Mouse (Mus musculus) lung, adult 2 months (tissue): ENCODE data around the gene Cacna1c.

ENCODE experiments used
- CTCF ChIP-seq: fragments of 200-500 bp; IDR thresholded peaks from 2 replicates; pipeline ENCODE4 v1.5.1; 2011; ENCODE audit warnings: mild to moderate bottlenecking, low read length, control low read depth; ENCODE audit not compliant: insufficient read depth
- POLR2A ChIP-seq: fragments of 200-500 bp; IDR thresholded peaks from 2 replicates; pipeline ENCODE4 v1.6.1; 2011; ENCODE audit warnings: low read depth, mild to moderate bottlenecking, control low read depth, low read length, borderline replicate concordance; ENCODE audit errors: extremely low read depth

DNA sequence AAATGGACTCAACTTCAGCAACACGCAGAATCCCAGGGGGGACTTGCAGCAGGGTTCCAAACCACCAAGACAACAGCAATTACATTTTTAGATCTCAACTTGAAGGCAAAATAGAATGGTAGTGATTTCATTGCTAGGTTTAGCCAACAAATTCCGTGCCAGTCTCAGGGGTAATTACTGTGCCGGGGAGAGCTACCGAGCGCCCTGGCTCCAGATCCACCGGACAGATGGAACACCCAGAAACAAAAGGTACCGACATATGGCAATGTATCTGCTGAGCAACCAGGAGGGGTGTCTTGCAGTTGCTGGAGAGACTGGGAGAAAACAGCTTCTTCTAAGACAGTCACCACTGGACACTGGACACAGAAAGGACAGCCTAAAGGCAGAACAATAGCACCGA is 442.4 kb downstream of the Cacna1c start:
- TF ChIP-seq CTCF (no peak), POLR2A (no peak)
